Mouse (Mus musculus) left cerebral cortex, postnatal 10 days (tissue): ENCODE results near the gene Tfap2c. TPM values are rescaled to one million over a fixed set of nuclear protein-coding genes. Genes with fewer than 3 reads are reported as not detected.

Experiments used
- DNase-seq, 2 experiments: peaks; one replicate each; pipeline ENCODE4 v3.0.0; 2021 to 2022; ENCODE audit warnings: low spot score in 2 of 2, mixed read lengths in 1 of 2; ENCODE audit errors: extremely low spot score in 1 of 2
- intact Hi-C: fragments of 180-260 bp; cut with DNase I; formaldehyde crosslinking; loops from one replicate; pipeline ENCODE4 v1.15.1; 2025
- total RNA-seq, 2 experiments: library from RNA; stranded (reverse); gene quantifications; 2 replicates each; pipeline ENCODE4 v1.2.3; 2021

The Tfap2c gene
- total RNA-seq, 2 experiments from 2014 or later: 0.24 to 0.49 TPM

- no peak for DNase-seq
- intact Hi-C loops: loop anchor here (2.0 to 5.0 kb wide), 2 partner anchors 180 to 224 kb away; no protein-coding TSS in a partner anchor
Observed at GRCm38 (mm10) chr2:172548672-172549255, 629 bp upstream of the Tfap2c start.

GRCm38 (mm10) chr2:172550364-172551080 is 1.1 kb downstream of the Tfap2c start:
- intact Hi-C loops: loop anchor here (10.0 kb wide), 1 partner anchor 204 kb away; no protein-coding TSS in a partner anchor

GRCm38 (mm10) chr2:172551081-172551720 is 1.8 kb downstream of the Tfap2c start:
- no peak for DNase-seq
- intact Hi-C loops: loop anchor here (10.0 kb wide), 1 partner anchor 204 kb away; no protein-coding TSS in a partner anchor

More at GRCm38 (mm10) chr2:172550364-172551080, 1.1 kb downstream of the Tfap2c start:
- DNase-seq: peak in 1 of 2 experiments; percentile 61

GRCm38 (mm10) chr2:172551872-172552271 is 2.5 kb downstream of the Tfap2c start:
- DNase-seq: no peak
- intact Hi-C loops: loop anchor here (10.0 kb wide), 1 partner anchor 203 kb away; no protein-coding TSS in a partner anchor

- DNase-seq: no peak
- intact Hi-C loops: loop anchor here (10.0 kb wide), 1 partner anchor 202 kb away; no protein-coding TSS in a partner anchor
Observed at GRCm38 (mm10) chr2:172552666-172553065, 3.3 kb downstream of the Tfap2c start.

- no peak for DNase-seq
- intact Hi-C loops: loop anchor here (10.0 kb wide), 1 partner anchor 201 kb away; no protein-coding TSS in a partner anchor
Observed at GRCm38 (mm10) chr2:172554211-172554610, 4.8 kb downstream of the Tfap2c start.

- intact Hi-C loops: loop anchor here (10.0 kb wide), 1 partner anchor 196 kb away; no protein-coding TSS in a partner anchor
- DNase-seq: no peak
Observed at GRCm38 (mm10) chr2:172558674-172559468, 9.5 kb downstream of the Tfap2c start.

GRCm38 (mm10) chr2:172561016-172561415 is 11.6 kb downstream of the Tfap2c start:
- intact Hi-C loops: no loop called here
- DNase-seq: no peak

GRCm38 (mm10) chr2:172567835-172568234 is 18.4 kb downstream of the Tfap2c start:
- intact Hi-C loops: no loop called here
- no peak for DNase-seq

GRCm38 (mm10) chr2:172568466-172568865 is 19.1 kb downstream of the Tfap2c start:
- intact Hi-C loops: no loop called here
- no peak for DNase-seq

GRCm38 (mm10) chr2:172577196-172577766 is 27.9 kb downstream of the Tfap2c start:
- intact Hi-C loops: no loop called here
- no peak for DNase-seq

GRCm38 (mm10) chr2:172579221-172579620 is 29.8 kb downstream of the Tfap2c start:
- peak; percentile 43 to 59 for DNase-seq
- intact Hi-C loops: no loop called here

GRCm38 (mm10) chr2:172580536-172581265 is 31.3 kb downstream of the Tfap2c start:
- DNase-seq: no peak
- intact Hi-C loops: no loop called here

- no peak for DNase-seq
- intact Hi-C loops: no loop called here
Observed at GRCm38 (mm10) chr2:172583312-172583711, 33.9 kb downstream of the Tfap2c start.

GRCm38 (mm10) chr2:172585329-172585728 is 35.9 kb downstream of the Tfap2c start:
- intact Hi-C loops: no loop called here
- DNase-seq: no peak

- no peak for DNase-seq
- intact Hi-C loops: no loop called here
Observed at GRCm38 (mm10) chr2:172589048-172589447, 39.7 kb downstream of the Tfap2c start.

GRCm38 (mm10) chr2:172590839-172591238 is 41.4 kb downstream of the Tfap2c start:
- no peak for DNase-seq
- intact Hi-C loops: no loop called here

- intact Hi-C loops: no loop called here
Observed at GRCm38 (mm10) chr2:172594326-172594725, 44.9 kb downstream of the Tfap2c start.

More at GRCm38 (mm10) chr2:172594326-172594725, 44.9 kb downstream of the Tfap2c start:
- no peak for DNase-seq
